Mouse (Mus musculus): ENCODE measurements around the gene D1Pas1.

D1Pas1 gene

GRCm38 (mm10) chr1:186988281-186988682, 21.1 kb downstream of the D1Pas1 start:
- DNase-seq: no peak

- no peak for DNase-seq
Measured at GRCm38 (mm10) chr1:186988822-186989221, 21.6 kb downstream of the D1Pas1 start.

- no peak for DNase-seq
Measured at GRCm38 (mm10) chr1:186991473-186991872, 24.3 kb downstream of the D1Pas1 start.

- DNase-seq: no peak
Measured at GRCm38 (mm10) chr1:186992113-186992512, 24.9 kb downstream of the D1Pas1 start.

GRCm38 (mm10) chr1:186997596-186998304, 30.5 kb downstream of the D1Pas1 start:
- no peak for DNase-seq

- DNase-seq: no peak
Measured at GRCm38 (mm10) chr1:187003441-187003861, 36.2 kb downstream of the D1Pas1 start.

- DNase-seq: no peak
Measured at GRCm38 (mm10) chr1:187004306-187004705, 37.1 kb downstream of the D1Pas1 start.

GRCm38 (mm10) chr1:187006227-187006925, 39.2 kb downstream of the D1Pas1 start:
- no peak for DNase-seq

- no peak for DNase-seq
Measured at GRCm38 (mm10) chr1:187008236-187008635, 41.0 kb downstream of the D1Pas1 start.

GRCm38 (mm10) chr1:187010071-187010470, 42.9 kb downstream of the D1Pas1 start:
- no peak for DNase-seq

- no peak for DNase-seq
Measured at GRCm38 (mm10) chr1:187011601-187012000, 44.4 kb downstream of the D1Pas1 start.

- no peak for DNase-seq
Measured at GRCm38 (mm10) chr1:187014141-187014540, 46.9 kb downstream of the D1Pas1 start.

GRCm38 (mm10) chr1:187015673-187016072, 48.5 kb downstream of the D1Pas1 start:
- DNase-seq: no peak

GRCm38 (mm10) chr1:187016116-187016515, 48.9 kb downstream of the D1Pas1 start:
- no peak for DNase-seq

GRCm38 (mm10) chr1:187020011-187020410, 52.8 kb downstream of the D1Pas1 start:
- DNase-seq: no peak
